Mouse (Mus musculus): ENCODE results near the gene Plekhg1.
A peak's percentile ranks its signal among the peaks of the same experiment; 100 is the strongest.

The Plekhg1 gene

DNA sequence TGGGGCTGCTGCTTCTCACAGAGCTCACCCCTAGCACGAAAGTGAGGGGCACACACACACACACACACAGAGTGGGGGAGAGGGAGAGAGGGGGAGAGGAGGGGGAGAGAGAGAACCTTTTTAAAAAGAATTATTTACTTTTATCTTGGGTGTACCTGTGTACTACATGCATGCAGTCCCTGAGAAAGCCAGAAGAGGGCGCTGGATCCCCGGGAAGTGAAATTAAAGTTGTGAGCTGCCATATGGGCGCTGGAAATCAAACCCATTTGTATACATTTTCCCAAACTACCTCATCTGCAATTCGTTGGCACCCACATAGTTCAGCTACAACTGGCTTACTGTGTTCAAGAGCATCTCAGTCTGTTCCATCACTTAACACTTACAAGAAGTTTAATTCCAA is 218.4 kb downstream of the Plekhg1 start:
- DNase-seq (ENCODE audit: low spot score) = no peak

DNA sequence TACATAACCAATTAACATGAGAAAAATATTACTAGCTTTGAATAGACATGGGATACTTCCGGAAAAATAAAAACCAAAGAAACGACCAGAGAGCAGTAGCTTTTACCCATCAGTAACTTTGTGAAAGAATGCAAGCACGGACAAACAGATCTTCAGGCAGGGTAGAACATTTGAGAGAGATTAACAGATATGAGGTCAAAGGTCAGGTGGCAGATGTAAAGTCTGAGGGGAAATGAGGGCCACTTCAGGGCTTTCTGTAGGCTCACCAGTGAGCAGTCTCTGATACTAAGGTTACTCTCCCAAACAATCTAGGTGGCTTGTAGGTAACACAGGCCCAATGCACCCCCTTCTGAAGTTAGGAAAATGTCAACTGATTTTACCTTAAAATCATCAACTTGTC is 228.9 kb downstream of the Plekhg1 start:
- peak; percentile 38 for DNase-seq (ENCODE audit: low spot score)

DNA sequence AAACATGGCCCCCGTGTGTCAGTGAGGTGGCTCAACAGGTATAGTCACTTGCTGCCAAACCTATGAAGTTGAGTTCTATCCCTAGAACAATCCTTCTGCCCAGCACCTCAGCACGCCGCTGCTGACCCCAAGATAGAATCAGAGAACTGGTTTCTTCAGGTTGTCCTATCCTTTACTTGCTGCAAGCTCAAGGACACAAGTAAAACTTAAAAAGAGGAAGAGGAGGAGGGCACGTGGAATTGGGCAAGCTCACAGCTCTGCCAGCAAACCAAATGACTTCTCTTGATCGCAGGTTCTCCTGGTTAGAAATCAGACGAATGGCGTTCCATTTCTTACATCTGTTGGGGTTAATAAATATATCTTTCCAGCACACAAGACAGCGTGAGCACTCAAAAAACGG is 232.1 kb downstream of the Plekhg1 start:
- no peak for DNase-seq (ENCODE audit: low spot score)

GRCm38 (mm10) chr10:3972981-3973588 is 232.9 kb downstream of the Plekhg1 start, which contains the start of gene Mthfd1l:
TSS of gene Mthfd1l (plus strand) at chr10:3973118.
- DNase-seq (ENCODE audit: low spot score) = peak; percentile 88

DNA sequence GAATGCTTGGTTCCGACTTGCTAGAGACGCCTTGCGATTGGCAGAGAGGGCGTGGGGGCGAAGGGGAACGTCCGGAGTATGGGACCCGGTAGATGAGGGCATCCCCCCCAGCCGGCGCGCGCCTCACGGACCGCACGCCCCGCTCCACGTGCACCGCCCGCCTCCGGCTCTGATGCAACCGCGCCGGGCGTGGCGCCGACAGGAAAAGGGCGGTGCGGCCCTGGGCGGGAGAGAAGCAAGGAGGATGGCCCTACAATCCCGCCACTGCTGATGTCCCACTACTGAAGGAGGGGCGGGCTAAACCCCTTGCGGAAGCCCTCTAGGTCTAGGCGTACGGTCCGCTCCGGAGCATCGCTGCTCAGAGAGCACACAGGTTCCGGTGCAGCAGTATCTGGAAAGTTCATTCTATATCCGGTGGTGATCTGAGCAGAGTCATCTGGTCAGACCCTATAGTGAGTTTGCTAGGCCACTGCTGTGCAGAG is 233.5 kb downstream of the Plekhg1 start:
- DNase-seq (ENCODE audit: low spot score) = peak; percentile 92

DNA sequence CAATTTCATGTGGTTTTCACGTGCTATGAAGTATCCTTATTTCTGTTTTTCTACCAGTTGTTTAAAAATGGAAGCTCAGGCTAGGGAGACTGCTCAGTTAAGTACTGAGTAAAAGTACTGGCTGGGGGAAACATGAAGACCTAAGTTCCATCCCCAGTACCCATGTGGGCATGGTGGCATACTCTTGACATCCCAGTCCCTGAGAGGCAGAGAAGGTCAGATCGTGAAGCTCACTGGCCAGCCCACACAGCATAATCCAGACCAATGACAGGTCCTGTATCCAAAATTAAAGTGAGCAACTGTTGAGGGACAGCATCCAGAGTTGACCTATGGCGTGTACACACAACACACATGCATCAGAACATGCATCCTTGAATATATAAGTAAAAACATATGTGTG is 234.2 kb downstream of the Plekhg1 start:
- no peak for DNase-seq (ENCODE audit: low spot score)

GRCm38 (mm10) chr10:3975898-3976622 is 235.9 kb downstream of the Plekhg1 start:
- peak; percentile 73 for DNase-seq (ENCODE audit: low spot score)

DNA sequence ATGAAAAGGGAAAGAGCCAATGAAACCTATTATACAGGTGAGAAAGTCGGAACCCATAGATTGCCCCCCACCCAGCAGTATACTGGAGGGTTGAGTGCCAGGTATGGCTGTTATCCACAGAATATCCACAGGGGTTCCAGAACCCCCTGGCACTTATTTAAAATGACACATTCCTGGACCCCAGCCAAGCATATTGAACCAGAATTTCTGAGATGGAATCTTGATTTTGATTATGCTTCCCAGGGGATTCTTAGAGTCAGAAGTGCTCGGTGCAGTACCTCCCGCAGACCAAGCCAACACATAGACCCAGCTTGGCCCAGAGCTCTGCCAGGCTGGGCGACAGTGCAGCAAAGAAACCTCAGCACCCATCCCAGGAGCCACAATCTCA is 236.5 kb downstream of the Plekhg1 start:
- no peak for DNase-seq (ENCODE audit: low spot score)

DNA sequence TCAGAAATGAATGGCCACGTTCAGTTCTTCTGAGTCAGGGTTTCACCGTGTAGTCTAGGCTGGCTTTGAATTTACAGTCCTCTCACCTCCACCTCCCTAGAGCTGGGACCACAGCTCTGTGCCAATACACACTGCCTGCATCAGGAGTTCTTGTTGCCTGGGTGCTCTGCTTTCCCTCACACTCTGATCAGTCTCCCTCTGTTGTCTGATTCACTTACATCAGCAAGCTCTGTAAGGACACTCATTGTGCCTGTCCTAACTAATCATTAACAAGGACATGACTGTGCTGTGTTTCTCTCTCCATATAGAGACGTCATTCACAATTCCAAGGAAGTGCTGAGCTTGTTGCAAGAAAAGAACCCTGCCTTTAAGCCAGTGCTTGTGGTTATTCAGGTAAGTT is 238.2 kb downstream of the Plekhg1 start:
- DNase-seq (ENCODE audit: low spot score) = peak; percentile 67

- no peak for DNase-seq (ENCODE audit: low spot score)
These were observed 238.8 kb downstream of the Plekhg1 start for GRCm38 (mm10) chr10:3978792-3979488.

DNA sequence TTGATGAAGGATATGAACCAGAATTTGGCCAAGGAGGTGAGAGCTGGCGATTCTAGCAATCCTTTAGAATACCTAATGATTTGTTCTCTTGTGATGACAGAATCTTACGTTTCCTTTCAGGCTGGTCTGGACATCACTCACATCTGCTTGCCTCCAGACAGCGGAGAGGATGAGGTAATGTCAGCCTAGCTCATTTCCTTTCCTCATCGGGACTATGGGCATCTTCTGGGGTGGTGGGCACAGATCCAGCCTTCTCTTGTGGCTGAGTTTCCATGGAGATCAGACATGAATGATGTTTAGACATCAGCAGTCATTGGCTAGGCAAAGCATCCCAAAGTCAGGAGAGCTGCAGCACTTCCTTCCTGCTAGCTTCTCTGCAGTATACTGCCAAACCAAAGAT is 240.1 kb downstream of the Plekhg1 start:
- DNase-seq (ENCODE audit: low spot score) = no peak

DNA sequence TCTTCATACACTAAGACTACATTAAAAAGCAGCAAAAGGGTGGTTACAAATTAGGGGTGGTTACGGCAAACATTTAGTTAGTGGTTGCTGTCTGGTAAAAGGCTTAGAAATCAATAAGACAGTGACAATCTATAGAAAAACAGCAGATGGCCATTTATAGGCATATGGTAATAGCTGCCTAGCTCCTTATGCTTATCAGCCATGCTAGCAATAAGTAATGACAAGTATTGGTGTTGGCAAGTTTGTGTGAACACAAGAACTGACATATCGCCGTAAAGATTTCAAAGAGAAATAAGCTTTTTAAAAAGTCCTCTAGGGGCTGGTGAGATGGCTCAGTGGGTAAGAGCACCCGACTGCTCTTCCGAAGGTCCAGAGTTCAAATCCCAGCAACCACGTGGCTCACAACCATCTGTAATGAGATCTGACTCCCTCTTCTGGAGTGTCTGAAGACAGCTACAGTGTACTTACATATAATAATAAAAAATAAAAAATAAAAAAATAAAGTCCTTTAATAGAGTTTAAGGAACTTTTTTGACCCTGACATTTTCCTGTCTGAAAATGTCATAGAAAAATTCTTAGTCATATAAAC is 250.2 kb downstream of the Plekhg1 start:
- no peak for DNase-seq (ENCODE audit: low spot score)

GRCm38 (mm10) chr10:3993365-3994102 is 253.4 kb downstream of the Plekhg1 start:
- DNase-seq (ENCODE audit: low spot score) = no peak

- DNase-seq (ENCODE audit: low spot score) = no peak
These were observed 255.1 kb downstream of the Plekhg1 start for GRCm38 (mm10) chr10:3995277-3995676.

DNA sequence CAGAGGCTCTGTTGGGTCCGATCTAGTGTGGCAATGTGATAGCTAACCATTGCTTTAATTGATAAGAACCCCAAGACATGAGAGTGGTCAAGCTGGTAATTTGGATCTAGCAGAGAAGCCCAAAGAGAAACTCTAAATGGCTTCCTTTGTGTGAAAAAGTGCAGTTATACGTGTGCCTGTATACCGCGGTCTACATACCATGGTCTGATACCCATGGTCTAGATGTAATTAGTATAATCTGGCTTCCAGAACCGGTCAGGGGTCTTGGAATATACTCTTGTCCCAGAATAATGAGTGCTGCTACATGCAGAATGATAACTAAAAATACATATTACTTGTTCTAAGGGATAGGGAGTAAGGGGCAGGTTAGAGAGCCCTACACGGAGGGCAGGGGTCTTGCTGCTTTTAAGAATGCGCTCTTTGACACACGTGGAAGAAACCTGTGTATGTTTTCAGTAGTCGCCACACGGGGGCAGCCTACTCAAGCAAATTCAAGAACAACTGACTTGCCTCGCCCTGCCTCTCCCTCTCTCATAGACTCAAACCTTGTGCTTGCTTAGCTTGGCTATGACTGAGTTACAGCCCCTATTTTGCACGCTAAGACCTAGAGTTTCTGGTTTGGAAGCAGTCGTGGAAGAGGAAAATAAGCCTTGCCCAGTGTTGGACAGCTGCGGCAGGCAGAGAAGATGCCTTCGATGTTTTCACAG is 256.2 kb downstream of the Plekhg1 start:
- peak; percentile 58 for DNase-seq (ENCODE audit: low spot score)

DNA sequence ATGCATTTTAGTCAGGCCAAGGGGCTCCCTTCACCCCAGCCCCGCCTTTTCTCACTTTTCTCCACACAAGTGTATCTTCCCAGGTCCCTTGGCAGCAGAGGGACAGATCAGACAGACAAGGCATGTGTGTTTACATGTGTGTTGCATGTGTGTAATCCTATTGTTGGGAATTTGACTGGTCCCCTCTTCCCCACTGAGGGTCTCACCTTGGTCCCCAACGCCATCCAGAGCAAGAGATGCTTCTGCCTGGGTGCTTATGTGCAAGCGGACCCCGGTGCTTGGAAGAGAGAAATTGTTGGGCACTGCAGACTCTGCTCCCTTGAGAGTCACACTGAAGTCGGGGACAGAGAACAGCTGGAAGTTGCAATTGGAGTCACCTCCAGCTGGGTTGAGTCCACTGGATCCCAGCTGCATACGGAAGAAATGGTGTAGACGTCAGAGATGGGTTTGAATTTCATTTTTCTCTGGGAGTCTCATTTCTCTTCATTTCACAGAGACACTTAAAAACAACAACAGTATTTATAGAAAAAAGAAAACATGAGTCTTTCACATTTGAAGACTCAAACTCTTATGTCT is 257.8 kb downstream of the Plekhg1 start:
- no peak for DNase-seq (ENCODE audit: low spot score)

GRCm38 (mm10) chr10:4002711-4003110 is 262.5 kb downstream of the Plekhg1 start:
- DNase-seq (ENCODE audit: low spot score) = no peak

- no peak for DNase-seq (ENCODE audit: low spot score)
These were observed 265.0 kb downstream of the Plekhg1 start for GRCm38 (mm10) chr10:4005191-4005590.

DNA sequence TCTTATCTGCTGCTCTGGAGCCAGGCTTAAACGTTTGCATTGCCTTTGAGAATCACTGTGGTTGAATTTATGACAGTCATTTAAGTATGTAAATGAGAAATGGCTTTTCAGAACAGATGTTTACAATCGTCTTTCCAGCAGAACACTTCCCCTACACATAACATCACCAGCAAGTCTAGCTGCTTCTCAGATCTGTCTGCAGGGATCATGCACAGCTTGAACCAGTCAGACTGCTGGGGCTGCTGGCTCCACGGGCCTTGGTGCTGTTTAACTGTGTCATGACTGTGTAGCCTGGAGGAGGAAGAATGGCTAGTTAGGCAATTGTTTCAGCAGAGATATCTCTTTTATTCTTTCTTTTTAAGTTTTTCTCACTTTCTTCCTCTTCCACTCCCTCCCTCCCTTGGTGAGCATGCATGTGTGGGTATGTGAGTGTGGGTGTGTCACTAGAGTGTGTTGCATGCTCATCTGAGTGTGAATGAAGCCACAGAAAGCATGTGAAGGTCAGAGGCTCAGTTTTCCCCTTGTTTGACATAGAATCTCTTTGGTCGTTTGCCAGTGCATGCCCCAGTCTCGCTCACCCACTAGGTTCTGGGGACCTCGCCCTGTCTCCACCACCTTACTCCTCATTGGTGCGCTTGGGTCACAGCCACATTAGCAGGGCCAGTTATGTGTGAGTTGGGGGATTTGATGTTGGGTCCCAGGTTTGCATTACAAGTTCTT is 266.3 kb downstream of the Plekhg1 start:
- no peak for DNase-seq (ENCODE audit: low spot score)
